Mouse (Mus musculus) ES-E14 (cell line): ENCODE results near the gene Iqgap2.

Source experiments
- CHD2 ChIP-seq: IDR thresholded peaks from 2 replicates; pipeline ENCODE4 v1.6.1; 2014; ENCODE audit warnings: mild to moderate bottlenecking, low read depth, low read length, inconsistent platforms
- HCFC1 ChIP-seq: IDR thresholded peaks from 2 replicates; pipeline ENCODE4 v1.6.1; 2012; ENCODE audit warnings: low read length, inconsistent platforms, borderline replicate concordance; ENCODE audit not compliant: insufficient read depth
- MAFK ChIP-seq: IDR thresholded peaks from 2 replicates; pipeline ENCODE4 v1.6.1; 2014; ENCODE audit warnings: mild to moderate bottlenecking, low read depth, low read length, inconsistent platforms; ENCODE audit not compliant: insufficient read depth
- ZC3H11A ChIP-seq: IDR thresholded peaks from 2 replicates; pipeline ENCODE4 v1.6.1; 2012; ENCODE audit warnings: low read depth, mild to moderate bottlenecking, inconsistent platforms, low read length, borderline replicate concordance
- ZNF384 ChIP-seq: IDR thresholded peaks from 2 replicates; pipeline ENCODE4 v1.6.1; 2012; ENCODE audit warnings: low read depth, low read length, inconsistent platforms

GRCm38 (mm10) chr13:95832712-95833111, 59.0 kb downstream of the Iqgap2 start:
- TF ChIP-seq MAFK, result no peak
- TF ChIP-seq CHD2, result no peak
- no peak for TF ChIP-seq ZC3H11A
- no peak for TF ChIP-seq HCFC1
- TF ChIP-seq ZNF384, result peak; percentile 59; the same call in 1 of the 2 replicates
